Mouse (Mus musculus): ENCODE measurements at regions not wholly inside any gene's neighbourhood (a gene's known extent, or its start where the extent isn't known, plus 50 kb on each side); places are given as distances from the start of the nearest gene placed in this dataset.
A peak's percentile ranks its signal among the peaks of the same experiment; 100 is the strongest.

GRCm38 (mm10) chr11:111577883-111578282, 511.9 kb downstream of the Kcnj2 start:
- peak; percentile 41 for DNase-seq (ENCODE audit: low spot score)

DNA sequence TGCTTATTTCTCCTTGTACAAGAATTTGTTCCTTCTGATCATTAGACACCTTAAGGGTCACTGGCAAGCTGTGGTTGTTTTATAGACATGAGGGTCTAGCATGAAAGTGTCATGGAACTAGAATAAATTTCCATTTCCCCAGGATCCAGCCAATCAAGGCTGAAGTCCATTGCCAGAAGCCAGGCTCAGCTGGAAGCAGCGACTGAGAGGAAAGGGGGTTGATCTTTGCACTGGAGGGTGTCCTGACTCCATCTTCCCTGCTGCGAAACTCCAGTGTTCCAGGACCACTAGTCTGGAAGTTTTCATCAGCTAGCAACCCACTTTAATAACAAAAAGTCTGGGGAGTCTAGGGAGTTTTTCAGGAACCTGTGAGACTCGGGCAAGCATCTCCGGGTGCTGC, 517.0 kb downstream of the Kcnj2 start:
- no peak for DNase-seq (ENCODE audit: low spot score)

- DNase-seq (ENCODE audit: low spot score): peak; percentile 58
Observed at GRCm38 (mm10) chr11:111583606-111584005, 517.6 kb downstream of the Kcnj2 start.

DNA sequence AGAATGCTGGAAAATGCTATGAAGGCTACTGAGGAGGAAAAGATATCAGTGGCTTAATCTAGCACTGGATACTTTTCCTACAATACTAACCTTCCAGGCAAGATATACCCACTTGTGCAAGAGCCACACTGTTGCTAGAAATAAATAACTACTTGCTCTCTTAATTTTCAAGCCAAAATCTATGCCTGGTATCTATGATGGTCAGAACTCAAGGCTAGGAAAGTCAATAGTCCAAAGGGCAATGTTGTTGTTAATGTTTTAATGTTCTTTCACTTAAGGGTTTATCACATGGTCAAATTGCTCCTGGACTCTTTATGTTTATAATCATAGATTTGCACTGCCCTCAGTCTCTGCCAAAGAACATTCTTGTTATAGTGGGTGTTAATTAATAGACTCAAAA, 533.5 kb downstream of the Kcnj2 start:
- no peak for DNase-seq (ENCODE audit: low spot score)

DNA sequence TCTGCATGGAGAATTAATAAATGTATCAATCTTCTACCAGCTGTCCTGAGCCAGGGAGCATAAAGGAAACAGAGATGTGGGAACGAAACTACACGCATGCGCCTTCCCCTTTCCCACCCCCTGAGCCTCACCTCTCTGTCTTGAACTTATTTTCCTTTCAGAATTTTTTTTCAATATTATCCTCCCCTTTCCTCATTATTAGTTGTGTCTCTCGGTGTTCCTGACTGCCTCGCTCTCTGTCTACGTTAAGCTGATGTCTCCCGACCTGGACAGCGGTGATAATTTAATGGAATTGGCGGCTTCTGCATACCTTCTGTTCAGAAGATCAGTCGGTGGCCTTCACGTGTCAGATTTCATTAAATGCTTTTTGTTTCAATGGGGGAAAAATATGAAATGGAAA, 539.2 kb downstream of the Kcnj2 start:
- DNase-seq (ENCODE audit: low spot score): no peak

- DNase-seq (ENCODE audit: low spot score): no peak
Observed at GRCm38 (mm10) chr11:111610522-111611015, 544.6 kb downstream of the Kcnj2 start.

- no peak for DNase-seq (ENCODE audit: low spot score)
Observed at GRCm38 (mm10) chr11:111643603-111644002, 577.6 kb downstream of the Kcnj2 start.

- peak; percentile 84 for DNase-seq (ENCODE audit: low spot score)
Observed at GRCm38 (mm10) chr11:111652882-111653281, 586.9 kb downstream of the Kcnj2 start.

- DNase-seq (ENCODE audit: low spot score): no peak
Observed at GRCm38 (mm10) chr11:111657778-111658177, 591.8 kb downstream of the Kcnj2 start.

- peak; percentile 69 for DNase-seq (ENCODE audit: low spot score)
Observed at GRCm38 (mm10) chr11:111658362-111659309, 592.7 kb downstream of the Kcnj2 start.

DNA sequence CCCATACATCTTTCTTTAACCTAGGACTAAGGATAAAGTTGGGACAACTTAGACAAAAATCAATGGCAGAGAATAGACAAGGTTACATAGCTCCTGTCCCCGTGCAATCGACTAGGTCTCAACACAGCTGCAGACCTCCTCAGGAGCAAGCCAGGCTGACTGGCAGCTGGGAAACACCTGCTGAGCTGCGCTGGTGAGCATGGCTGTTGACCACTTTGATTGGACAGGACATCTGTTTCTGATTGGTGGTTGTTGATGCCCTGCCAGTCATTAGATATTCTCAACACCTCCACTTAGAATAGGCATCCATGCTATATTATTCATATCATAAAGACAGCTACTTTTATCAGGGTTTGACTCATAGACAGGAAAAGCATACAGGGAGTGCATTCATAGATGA, 597.3 kb downstream of the Kcnj2 start:
- no peak for DNase-seq (ENCODE audit: low spot score)

- peak; percentile 35 for DNase-seq (ENCODE audit: low spot score)
Observed at GRCm38 (mm10) chr11:111666336-111666735, 600.4 kb downstream of the Kcnj2 start.

GRCm38 (mm10) chr11:111671865-111672264, 605.9 kb downstream of the Kcnj2 start:
- DNase-seq (ENCODE audit: low spot score): no peak

DNA sequence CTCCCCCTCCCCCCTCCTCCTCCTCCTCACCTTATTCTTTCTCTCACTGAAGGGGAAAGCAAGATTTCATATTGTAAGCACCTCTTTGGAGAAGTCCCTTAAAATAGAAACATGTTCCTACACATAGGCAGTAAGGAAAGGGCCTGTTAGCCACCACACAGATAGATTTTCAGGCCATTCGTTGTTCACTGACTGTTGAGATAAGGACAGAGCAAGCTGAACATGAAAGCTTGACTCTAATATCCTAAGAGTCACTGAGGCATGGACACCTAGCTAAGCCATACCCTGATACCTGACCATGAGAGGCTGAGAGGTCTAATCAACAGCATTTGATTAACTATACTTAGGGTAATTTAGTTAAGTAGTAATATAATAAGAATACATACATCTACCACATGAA, 609.7 kb downstream of the Kcnj2 start:
- no peak for DNase-seq (ENCODE audit: low spot score)

DNA sequence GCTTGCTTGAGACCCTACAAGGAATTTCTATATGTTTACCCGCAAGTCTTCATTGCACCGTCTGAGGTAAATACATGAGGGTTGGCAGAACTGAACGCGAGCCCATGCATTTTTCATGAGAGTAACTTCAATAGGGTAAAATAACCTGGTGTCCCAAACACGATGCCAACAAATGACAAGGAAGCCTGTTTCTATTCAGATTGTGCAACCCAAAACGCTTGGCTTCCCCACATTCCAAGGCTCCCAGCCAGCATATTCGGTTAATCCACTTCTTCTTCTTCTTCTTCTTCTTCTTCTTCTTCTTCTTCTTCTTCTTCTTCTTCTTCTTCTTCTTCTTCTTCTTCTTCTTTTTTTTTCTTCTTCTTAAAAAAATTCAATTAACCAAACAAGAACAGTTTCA, 616.4 kb downstream of the Kcnj2 start:
- no peak for DNase-seq (ENCODE audit: low spot score)

DNA sequence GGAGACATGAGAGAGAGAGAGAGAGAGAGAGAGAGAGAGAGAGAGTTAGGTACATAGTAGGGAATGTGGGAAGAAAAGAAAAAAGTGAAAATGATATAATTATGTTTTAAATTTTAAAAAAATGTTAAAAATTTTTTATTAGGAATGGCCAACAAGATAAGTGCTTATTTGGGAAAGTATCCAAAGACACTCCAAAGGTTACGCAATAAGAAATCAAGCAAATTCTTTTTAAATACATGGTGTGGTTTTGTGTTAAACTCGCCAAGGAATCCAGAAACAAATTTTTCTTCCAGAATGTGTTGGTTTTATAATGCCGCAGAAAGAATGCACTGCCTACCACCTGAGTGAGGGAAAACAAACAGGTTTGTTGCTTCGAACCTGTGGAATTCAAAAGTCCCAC, 617.9 kb downstream of the Kcnj2 start:
- no peak for DNase-seq (ENCODE audit: low spot score)

- no peak for DNase-seq (ENCODE audit: low spot score)
Observed at GRCm38 (mm10) chr11:111687769-111688168, 621.8 kb downstream of the Kcnj2 start.

DNA sequence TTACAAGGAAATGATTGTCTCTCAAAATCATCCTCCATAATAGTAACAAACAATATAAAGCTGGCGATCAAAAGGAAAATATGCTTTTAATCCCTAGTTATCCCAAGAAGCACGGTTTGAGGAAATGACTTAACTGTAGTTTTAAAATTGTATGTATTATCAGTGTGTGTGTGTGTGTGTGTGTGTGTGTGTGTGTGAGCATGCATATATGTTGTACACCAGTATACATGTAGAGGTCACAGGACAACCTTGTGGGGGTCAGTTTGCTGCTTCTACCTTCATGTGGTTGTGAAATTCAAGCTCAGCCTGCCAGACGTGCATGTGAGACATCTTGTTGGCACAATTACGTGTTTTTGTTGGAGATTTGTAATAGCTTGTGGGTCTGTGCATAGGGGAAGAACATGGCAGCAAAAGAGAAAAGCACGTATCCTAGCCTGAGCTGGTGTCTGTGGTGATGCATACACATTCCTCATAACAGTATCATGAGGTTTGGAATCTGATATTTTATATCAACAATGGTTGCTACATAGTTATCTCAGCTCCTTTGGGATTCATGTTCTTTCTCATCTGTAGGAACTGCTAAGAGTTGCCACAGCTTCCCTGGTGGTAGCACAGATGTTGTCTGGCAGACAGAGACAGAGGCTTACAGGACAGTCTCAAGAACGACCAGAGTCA, 622.4 kb downstream of the Kcnj2 start:
- DNase-seq (ENCODE audit: low spot score): no peak

- no peak for DNase-seq (ENCODE audit: low spot score)
Observed at GRCm38 (mm10) chr11:111689899-111690298, 623.9 kb downstream of the Kcnj2 start.

- DNase-seq (ENCODE audit: low spot score): no peak
Observed at GRCm38 (mm10) chr11:111691512-111691911, 625.5 kb downstream of the Kcnj2 start.

- DNase-seq (ENCODE audit: low spot score): no peak
Observed at GRCm38 (mm10) chr11:111696668-111697067, 630.7 kb downstream of the Kcnj2 start.

GRCm38 (mm10) chr11:111699862-111700261, 633.9 kb downstream of the Kcnj2 start:
- DNase-seq (ENCODE audit: low spot score): no peak

DNA sequence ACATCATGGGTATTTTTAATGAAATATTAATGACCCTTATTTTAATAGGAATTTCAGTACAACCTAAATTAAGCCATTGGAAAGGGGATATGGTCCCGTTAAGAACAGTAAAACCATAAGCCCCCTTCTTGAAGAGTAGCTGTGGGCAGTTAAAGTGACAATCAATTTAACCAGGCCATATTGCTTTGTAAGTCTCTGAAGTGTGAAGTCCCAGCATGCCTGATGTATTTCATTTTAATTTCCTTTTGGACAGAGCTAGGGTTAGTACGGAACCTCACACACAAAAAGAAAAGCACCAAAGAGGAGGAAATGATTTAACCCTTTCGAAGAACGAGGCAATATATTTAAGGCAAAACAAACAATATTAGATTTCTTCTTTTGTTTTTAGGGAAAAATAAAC, 640.9 kb downstream of the Kcnj2 start:
- no peak for DNase-seq (ENCODE audit: low spot score)

Data from embryo, embryonic 10.5 days (tissue).